Mouse (Mus musculus) E14TG2a.4 (cell line): ENCODE results near the gene Dnaja3.

Source experiments
- CTCF ChIP-seq: conservative IDR thresholded peaks from 2 replicates; pipeline ENCODE4 v1.5.1; 2014; ENCODE audit warnings: low read length
- NANOG ChIP-seq: IDR thresholded peaks from 2 replicates; pipeline ENCODE4 v1.6.1; 2014; ENCODE audit warnings: borderline replicate concordance, low read length, mixed read lengths
- POU5F1 ChIP-seq: IDR thresholded peaks from 2 replicates; pipeline ENCODE4 v1.6.1; 2014; ENCODE audit warnings: low read length, borderline replicate concordance

GRCm38 (mm10) chr16:4596836-4597235, 43.0 kb upstream of the Dnaja3 start:
- no peak for TF ChIP-seq CTCF
- no peak for TF ChIP-seq POU5F1
- TF ChIP-seq NANOG: no peak
